Mouse (Mus musculus): ENCODE measurements around the gene Dcaf1. TPM values are rescaled to one million over a fixed set of nuclear protein-coding genes. Genes with fewer than 3 reads are reported as not detected.

Gene Dcaf1
- total RNA-seq, 2 experiments from 2014 or later, result 35.2 to 62.1 TPM

DNA sequence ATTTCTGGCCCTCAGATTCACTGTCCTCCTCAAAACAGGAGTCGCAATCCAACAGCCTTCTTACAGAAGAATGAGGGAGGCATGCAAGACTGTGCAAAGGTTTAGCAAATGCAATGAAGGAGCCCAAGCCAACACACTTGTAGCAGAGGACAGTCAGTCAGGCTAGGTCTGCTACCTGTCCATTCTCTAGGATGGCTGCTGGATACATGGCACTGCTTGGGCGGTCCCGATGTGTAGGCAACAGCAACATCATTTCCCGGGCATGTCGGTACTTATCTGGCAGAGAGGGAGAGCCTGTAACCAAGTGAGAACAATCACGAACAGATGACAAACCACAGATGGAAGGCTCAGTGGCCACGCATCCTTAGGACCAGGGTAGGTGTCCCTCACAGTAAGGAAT is 79.9 kb downstream of the Dcaf1 start:
- no peak for ATAC-seq (replicated peaks; ENCODE audit: poor library complexity, severe bottlenecking)

DNA sequence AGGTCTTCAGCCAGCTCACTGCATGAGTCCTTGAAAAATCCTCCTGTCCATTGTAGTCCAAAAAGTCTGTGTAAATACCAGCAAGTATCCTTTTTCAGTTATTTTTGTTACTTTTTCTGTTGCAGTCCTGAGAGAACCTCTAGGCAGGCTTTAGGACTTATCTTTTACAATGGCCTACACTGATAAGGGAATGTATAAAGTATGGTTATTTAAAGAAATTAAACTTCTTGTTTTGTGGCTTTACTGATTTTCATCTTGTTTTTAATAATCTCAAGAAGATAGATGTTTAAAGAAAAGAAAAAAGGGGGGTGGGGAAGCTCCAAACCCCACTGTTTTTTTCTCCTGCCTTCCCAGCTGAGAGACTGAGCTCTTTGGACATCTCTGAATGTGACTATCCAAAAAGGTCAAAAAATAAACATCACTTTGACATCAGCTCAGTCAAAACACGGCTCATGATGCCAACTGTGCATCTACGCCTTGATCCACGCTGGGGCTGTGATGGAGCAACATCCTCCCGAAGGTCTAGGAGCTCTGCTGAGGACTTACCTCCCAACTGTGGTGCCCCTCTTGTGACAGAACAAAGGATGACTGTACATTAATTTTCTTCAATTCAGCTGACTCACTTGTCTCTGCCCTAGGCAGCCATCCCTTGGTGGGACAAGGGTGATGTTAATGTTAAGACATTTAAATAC is 81.6 kb downstream of the Dcaf1 start:
- ATAC-seq (replicated peaks; ENCODE audit: poor library complexity, severe bottlenecking), result peak; percentile 80

DNA sequence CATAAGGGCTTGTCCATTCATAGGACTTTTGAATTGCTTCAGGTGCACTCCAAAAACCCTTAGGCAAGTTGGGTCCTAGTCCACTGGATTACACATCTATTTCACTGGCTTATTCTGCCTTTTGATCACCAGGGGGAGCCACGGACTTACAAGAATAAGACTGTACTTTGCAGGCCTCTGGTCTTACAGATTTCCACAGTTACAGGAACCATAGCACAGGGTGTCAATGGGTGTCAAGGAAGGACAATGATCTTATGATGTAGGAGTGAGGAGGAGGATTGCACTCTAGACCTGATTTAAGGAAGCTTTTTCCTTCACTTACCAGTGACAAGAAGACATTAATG is 82.1 kb downstream of the Dcaf1 start:
- peak; percentile 67 for ATAC-seq (replicated peaks; ENCODE audit: poor library complexity, severe bottlenecking)

DNA sequence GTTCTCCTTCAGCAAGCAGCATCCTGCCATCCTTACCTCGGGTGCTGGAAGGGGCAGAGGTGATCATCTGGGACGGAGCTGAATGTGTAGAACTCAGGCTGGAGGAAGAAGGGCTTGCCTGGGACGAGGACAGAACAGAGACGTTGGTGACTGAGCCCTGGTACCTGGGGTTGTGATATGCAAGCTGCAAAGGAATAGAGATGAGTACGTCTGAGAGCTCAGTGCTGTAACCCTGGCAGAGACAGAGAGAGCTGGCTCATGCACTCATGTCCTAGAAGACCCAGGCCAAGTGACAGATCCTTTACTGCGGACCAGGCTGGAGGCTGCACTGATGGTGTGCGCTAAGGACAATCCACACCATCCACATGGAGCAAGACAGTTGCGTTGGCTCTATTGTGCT is 84.9 kb downstream of the Dcaf1 start:
- ATAC-seq (replicated peaks; ENCODE audit: poor library complexity, severe bottlenecking), result no peak

DNA sequence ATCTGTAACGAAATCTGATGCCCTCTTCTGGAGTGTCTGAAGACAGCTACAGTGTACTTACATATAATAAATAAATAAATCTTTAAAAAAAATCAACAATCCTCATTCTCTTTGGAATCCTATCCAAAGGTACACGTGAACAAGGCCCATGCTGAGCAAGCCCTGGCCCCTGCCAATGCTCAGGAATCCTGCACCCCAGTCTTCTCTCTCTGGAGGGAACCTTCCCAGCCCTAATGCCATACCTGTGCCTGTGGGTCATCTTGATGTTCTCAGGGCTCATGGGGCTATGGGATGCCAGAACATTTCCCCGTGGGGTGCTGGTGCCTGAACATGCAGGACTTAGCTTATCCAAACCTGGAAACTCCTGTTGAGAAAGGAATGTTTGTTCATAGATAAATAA is 86.5 kb downstream of the Dcaf1 start:
- ATAC-seq (replicated peaks; ENCODE audit: poor library complexity, severe bottlenecking), result no peak

DNA sequence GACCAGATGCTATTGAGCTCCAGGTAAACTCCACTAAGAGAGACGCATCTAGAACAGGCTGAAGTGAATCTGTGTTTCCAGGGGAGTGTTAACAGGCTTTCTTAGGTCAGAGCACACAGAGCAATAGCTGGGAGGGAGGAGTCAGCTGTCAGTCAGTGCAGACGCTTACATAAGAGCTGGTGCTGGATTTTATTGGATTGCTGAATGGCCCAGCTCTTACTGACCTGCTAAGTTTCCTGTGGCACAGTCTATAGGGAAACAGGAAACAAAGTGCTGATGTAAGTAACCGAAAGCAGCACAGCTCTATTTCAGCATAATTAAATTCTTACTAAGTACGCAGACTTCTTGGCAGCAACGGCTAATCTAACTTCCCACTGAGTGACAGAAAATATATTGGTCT is 87.0 kb downstream of the Dcaf1 start:
- peak; percentile 95 for ATAC-seq (replicated peaks; ENCODE audit: poor library complexity, severe bottlenecking)

DNA sequence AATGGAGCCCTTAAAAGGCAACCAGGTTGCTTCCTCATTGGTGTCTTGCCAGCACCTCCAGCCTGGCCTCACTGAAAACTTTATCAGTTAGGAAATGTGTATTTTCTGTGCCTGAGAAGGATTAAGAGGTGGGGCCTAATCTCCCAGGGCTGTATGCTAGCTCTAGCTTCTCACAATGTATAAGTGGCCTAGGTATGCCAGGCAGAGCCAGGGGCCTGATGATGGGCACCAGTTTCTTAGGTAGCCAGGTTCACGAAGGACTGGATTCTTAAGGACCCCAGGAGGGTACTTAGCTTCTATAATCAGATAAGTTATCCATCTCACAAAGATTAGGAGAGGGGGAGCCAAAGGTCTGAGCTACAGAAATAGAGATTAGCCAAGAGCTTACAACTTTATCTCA is 90.0 kb downstream of the Dcaf1 start:
- no peak for ATAC-seq (replicated peaks; ENCODE audit: poor library complexity, severe bottlenecking)

DNA sequence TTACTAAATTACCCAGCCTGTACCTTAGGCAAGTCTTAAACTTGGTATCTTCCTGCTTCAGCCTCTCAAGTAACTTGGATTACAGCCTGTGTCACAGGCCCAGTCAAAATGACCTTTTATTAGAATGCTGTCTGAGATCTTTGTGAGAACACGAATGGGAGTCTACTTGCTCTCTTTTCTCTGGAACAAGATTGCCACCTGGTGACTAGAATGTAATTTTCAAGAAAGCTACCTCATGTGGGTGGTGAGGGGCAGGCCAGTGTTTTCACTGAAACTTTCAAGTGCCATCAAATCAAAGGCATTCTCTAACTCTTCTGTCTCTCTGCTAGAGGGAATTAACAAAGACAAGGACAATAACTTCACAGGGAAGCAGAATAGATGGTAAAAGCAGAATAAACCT is 92.1 kb downstream of the Dcaf1 start:
- no peak for ATAC-seq (replicated peaks; ENCODE audit: poor library complexity, severe bottlenecking)

DNA sequence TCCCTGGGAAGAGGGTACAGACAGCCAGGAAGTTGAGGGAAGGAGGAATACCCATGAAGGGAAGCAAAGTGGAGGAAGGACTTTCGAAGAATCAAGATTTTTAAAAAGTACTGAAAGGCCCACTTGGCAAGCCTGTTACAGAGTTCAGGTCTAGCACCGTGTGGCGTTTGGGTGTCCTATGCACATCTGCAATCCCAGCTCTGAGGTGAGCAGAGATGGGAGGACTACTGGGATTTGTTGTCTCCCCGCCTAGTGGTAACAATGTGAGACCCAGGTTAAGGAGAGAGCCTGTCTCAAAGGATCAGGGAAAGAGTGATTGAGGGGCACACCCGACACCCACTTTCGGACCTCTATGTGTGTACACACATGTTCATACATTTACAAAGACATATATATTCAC is 93.2 kb downstream of the Dcaf1 start:
- ATAC-seq (replicated peaks; ENCODE audit: poor library complexity, severe bottlenecking), result no peak

Other genes starting within 250 kb of the Dcaf1 start
- not detected in 2 replicates for gene Iqcf6, start 195.3 kb upstream of the Dcaf1 start, total RNA-seq (2014; fragmentation: Nextera tagmentation)
- gene Iqcf6, start 195.3 kb upstream of the Dcaf1 start, total RNA-seq (2017), result not detected in 2 replicates
- not detected in 2 replicates for gene Grm2, start 165.8 kb upstream of the Dcaf1 start, total RNA-seq (2014; fragmentation: Nextera tagmentation)
- not detected in 2 replicates for gene Grm2, start 165.8 kb upstream of the Dcaf1 start, total RNA-seq (2017)
- gene Tex264, start 135.9 kb upstream of the Dcaf1 start, total RNA-seq (2014; fragmentation: Nextera tagmentation), result 20.2 and 27.1 TPM in 2 replicates
- 13.2 and 18.0 TPM in 2 replicates for gene Tex264, start 135.9 kb upstream of the Dcaf1 start, total RNA-seq (2017)
- gene Rad54l2, start 32.7 kb upstream of the Dcaf1 start, total RNA-seq (2014; fragmentation: Nextera tagmentation), result 11.9 and 13.2 TPM in 2 replicates
- gene Rad54l2, start 32.7 kb upstream of the Dcaf1 start, total RNA-seq (2017), result 11.4 and 24.9 TPM in 2 replicates
- 19.3 and 30.3 TPM in 2 replicates for gene Rbm15b, start 65.6 kb downstream of the Dcaf1 start, total RNA-seq (2014; fragmentation: Nextera tagmentation)
- gene Rbm15b, start 65.6 kb downstream of the Dcaf1 start, total RNA-seq (2017), result 23.2 and 48.3 TPM in 2 replicates
- gene Manf, start 70.1 kb downstream of the Dcaf1 start, total RNA-seq (2014; fragmentation: Nextera tagmentation), result 393 and 480 TPM in 2 replicates
- gene Manf, start 70.1 kb downstream of the Dcaf1 start, total RNA-seq (2017), result 457 and 526 TPM in 2 replicates